Mouse (Mus musculus) cerebellum, adult 2 months (tissue): ENCODE measurements around the gene Elmo1.

ENCODE experiments used
- CTCF ChIP-seq: fragments of 200-500 bp; IDR thresholded peaks from 2 replicates; pipeline ENCODE4 v1.5.1; 2011; ENCODE audit warnings: low read depth, mild to moderate bottlenecking, control low read depth, low read length, moderate library complexity, borderline replicate concordance; ENCODE audit not compliant: insufficient read depth
- POLR2A ChIP-seq: fragments of 200-500 bp; IDR thresholded peaks from 2 replicates; pipeline ENCODE4 v1.6.1; 2011; ENCODE audit warnings: low read length, control low read depth, borderline replicate concordance; ENCODE audit not compliant: insufficient read depth

GRCm38 (mm10) chr13:20128097-20128496, 37.7 kb downstream of the Elmo1 start:
- TF ChIP-seq CTCF (no peak), POLR2A (no peak)
